Mouse (Mus musculus): Measurements from ENCODE around the gene Ust. TPM values are rescaled to one million over a fixed set of nuclear protein-coding genes. Genes with fewer than 3 reads are reported as not detected.

The Ust gene
- polyA plus RNA-seq, 1 experiment from 2014 or later: 0.63 TPM

GRCm38 (mm10) chr10:8511760-8512159 lies 6.9 kb downstream of the Ust start:
- TF ChIP-seq EP300 (IDR thresholded peaks at IDR 0.05; ENCODE audit: low read depth) (no peak), CTCF (IDR thresholded peaks at IDR 0.05; ENCODE audit: low read depth) (no peak)
- DNase-seq: no peak
- 61% methylated on average over 8 of the region's 8 CpGs for WGBS (ENCODE audit: insufficient replicate concordance)

GRCm38 (mm10) chr10:8506247-8506573 lies 12.4 kb downstream of the Ust start:
- Histone ChIP-seq H3K9ac (replicated peaks) (no peak overlapping the region), H3K27me3 (ENCODE audit: insufficient read depth, low read length) (no peaks in the 10 kb centered on the region), H3K4me1 (ENCODE audit: insufficient read depth) (no peaks in the 10 kb centered on the region; the same call in 1 of the 2 replicates), H3K36me3 (replicated peaks; ENCODE audit: insufficient read depth, low read length) (no peaks in the 10 kb centered on the region), H3K4me2 (ENCODE audit: low read depth, low read length) (no peak overlapping the region), H3K9me3 (ENCODE audit: low read length) (no peaks in the 10 kb centered on the region), H3K4me3 (ENCODE audit: low read depth, low read length) (no peak overlapping the region), H3K27ac (ENCODE audit: low read depth) (no peak overlapping the region)
- DNase-seq: no peak
- TF ChIP-seq CTCF (IDR thresholded peaks at IDR 0.05; ENCODE audit: low read depth): no peak
- no peak for TF ChIP-seq EP300 (IDR thresholded peaks at IDR 0.05; ENCODE audit: low read depth)
- WGBS (ENCODE audit: insufficient replicate concordance): 38% methylated on average over 3 of the region's 3 CpGs
- ATAC-seq: no peak

More at GRCm38 (mm10) chr10:8511760-8512159, 6.9 kb downstream of the Ust start:
- H3K4me3 ChIP-seq (ENCODE audit: low read depth, low read length): no peak overlapping the region
- H3K9ac ChIP-seq (replicated peaks): no peak overlapping the region
- H3K4me1 ChIP-seq (ENCODE audit: insufficient read depth): no peaks in the 10 kb centered on the region
- peaks cover 2% of the 10 kb centered on the region; the same call in 1 of the 2 replicates for H3K27me3 ChIP-seq (ENCODE audit: insufficient read depth, low read length)
- no peaks in the 10 kb centered on the region for H3K36me3 ChIP-seq (replicated peaks; ENCODE audit: insufficient read depth, low read length)
- no peaks in the 10 kb centered on the region for H3K9me3 ChIP-seq (ENCODE audit: low read length)
- H3K4me2 ChIP-seq (ENCODE audit: low read depth, low read length): no peak overlapping the region
- no peak overlapping the region for H3K27ac ChIP-seq (ENCODE audit: low read depth)
- no peak for ATAC-seq

- Histone ChIP-seq H3K27ac (ENCODE audit: low read depth) (no peak overlapping the region), H3K36me3 (replicated peaks; ENCODE audit: insufficient read depth, low read length) (no peaks in the 10 kb centered on the region), H3K9ac (replicated peaks) (no peak overlapping the region), H3K27me3 (ENCODE audit: insufficient read depth, low read length) (no peaks in the 10 kb centered on the region), H3K4me3 (ENCODE audit: low read depth, low read length) (no peak overlapping the region), H3K4me2 (ENCODE audit: low read depth, low read length) (0 out of 2 replicates have a peak overlapping the region, but pooled peaks have one; percentile 13), H3K4me1 (ENCODE audit: insufficient read depth) (no peaks in the 10 kb centered on the region; the same call in 1 of the 2 replicates), H3K9me3 (ENCODE audit: low read length) (no peaks in the 10 kb centered on the region)
- DNase-seq (no peak), ATAC-seq (no peak)
- 32% methylated on average over 13 of the region's 13 CpGs for WGBS (ENCODE audit: insufficient replicate concordance)
- TF ChIP-seq CTCF (IDR thresholded peaks at IDR 0.05; ENCODE audit: low read depth): no peak
- no peak for TF ChIP-seq EP300 (IDR thresholded peaks at IDR 0.05; ENCODE audit: low read depth)
Observed at GRCm38 (mm10) chr10:8505346-8506246, 13.0 kb downstream of the Ust start.

- ATAC-seq: no peak
- Histone ChIP-seq H3K4me2 (ENCODE audit: low read depth, low read length) (no peak overlapping the region), H3K27ac (ENCODE audit: low read depth) (no peak overlapping the region), H3K4me1 (ENCODE audit: insufficient read depth) (no peaks in the 10 kb centered on the region; the same call in 1 of the 2 replicates), H3K4me3 (ENCODE audit: low read depth, low read length) (no peak overlapping the region), H3K9ac (replicated peaks) (no peak overlapping the region), H3K27me3 (ENCODE audit: insufficient read depth, low read length) (no peaks in the 10 kb centered on the region), H3K9me3 (ENCODE audit: low read length) (no peaks in the 10 kb centered on the region), H3K36me3 (replicated peaks; ENCODE audit: insufficient read depth, low read length) (no peaks in the 10 kb centered on the region)
- WGBS (ENCODE audit: insufficient replicate concordance): 77% methylated on average over 4 of the region's 4 CpGs
- no peak for DNase-seq
- TF ChIP-seq EP300 (IDR thresholded peaks at IDR 0.05; ENCODE audit: low read depth) (no peak), CTCF (IDR thresholded peaks at IDR 0.05; ENCODE audit: low read depth) (no peak)
Observed at GRCm38 (mm10) chr10:8504832-8505231, 13.8 kb downstream of the Ust start.

GRCm38 (mm10) chr10:8498951-8499891 lies 19.4 kb downstream of the Ust start:
- 65% methylated on average over 13 of the region's 13 CpGs for WGBS (ENCODE audit: insufficient replicate concordance)
- Histone ChIP-seq H3K4me3 (ENCODE audit: low read depth, low read length) (no peak overlapping the region), H3K27me3 (ENCODE audit: insufficient read depth, low read length) (no peaks in the 10 kb centered on the region), H3K9ac (replicated peaks) (no peak overlapping the region), H3K27ac (ENCODE audit: low read depth) (no peak overlapping the region), H3K9me3 (ENCODE audit: low read length) (no peaks in the 10 kb centered on the region), H3K4me2 (ENCODE audit: low read depth, low read length) (no peak overlapping the region), H3K4me1 (ENCODE audit: insufficient read depth) (no peaks in the 10 kb centered on the region), H3K36me3 (replicated peaks; ENCODE audit: insufficient read depth, low read length) (no peaks in the 10 kb centered on the region)
- ATAC-seq: no peak
- no peak for TF ChIP-seq CTCF (IDR thresholded peaks at IDR 0.05; ENCODE audit: low read depth)
- no peak for TF ChIP-seq EP300 (IDR thresholded peaks at IDR 0.05; ENCODE audit: low read depth)
- no peak for DNase-seq
